Mouse (Mus musculus): ENCODE results near the gene Chsy1. TPM values are rescaled to one million over a fixed set of nuclear protein-coding genes. Genes with fewer than 3 reads are reported as not detected.

Gene Chsy1
- 74.1 to 80.7 TPM (median 78.2 TPM) in 4 replicates for total RNA-seq (2023; ENCODE audit: inconsistent age)

GRCm38 (mm10) chr7:66108961-66109854, at the start of gene Chsy1:
TSS of gene Chsy1 (plus strand) at chr7:66109515.

GRCm38 (mm10) chr7:66079364-66080230, 29.7 kb upstream of the Chsy1 start, which contains the start of gene Selenos:
TSS of gene Selenos (plus strand) at chr7:66079649.

Other genes with a start within 250 kb of the Chsy1 start
- gene Pcsk6, start 247.8 kb upstream of the Chsy1 start, total RNA-seq (2023; ENCODE audit: inconsistent age) = not detected in 4 replicates
- not detected in 4 replicates for gene Gm45213, start 65.9 kb upstream of the Chsy1 start, total RNA-seq (2023; ENCODE audit: inconsistent age)
- 62.4 to 79.9 TPM (median 71.5 TPM) in 4 replicates for gene Snrpa1, start 50.5 kb upstream of the Chsy1 start, total RNA-seq (2023; ENCODE audit: inconsistent age)
- 56.3 to 63.0 TPM (median 57.5 TPM) in 4 replicates for gene Selenos, start 29.9 kb upstream of the Chsy1 start, total RNA-seq (2023; ENCODE audit: inconsistent age)